Mouse (Mus musculus) thymus, adult 2 months (tissue): ENCODE results near the gene Fam118b.

Experiments
- CTCF ChIP-seq: fragments of 200-500 bp; IDR thresholded peaks from 2 replicates; pipeline ENCODE4 v1.5.1; 2012; ENCODE audit warnings: mild to moderate bottlenecking, control low read depth, low read length, moderate library complexity, borderline replicate concordance; ENCODE audit not compliant: control insufficient read depth, poor library complexity, insufficient read depth; ENCODE audit errors: extremely low read depth
- POLR2A ChIP-seq: fragments of 200-500 bp; IDR thresholded peaks from 2 replicates; pipeline ENCODE4 v1.6.1; 2012; ENCODE audit warnings: mild to moderate bottlenecking, low read length, control low read depth, moderate library complexity; ENCODE audit not compliant: control insufficient read depth, poor library complexity, insufficient read depth; ENCODE audit errors: extremely low read depth

GRCm38 (mm10) chr9:35176124-35176659, 91.4 kb downstream of the Fam118b start:
- TF ChIP-seq POLR2A (no peak), CTCF (no peak)
